Mouse (Mus musculus): Measurements from ENCODE around the gene Nop16.
"Not testable (repeated sequence)": the region's sequence is repeated elsewhere in the genome, so short reads cannot be mapped to it uniquely, and the experiment has no call there.

The Nop16 gene

GRCm38 (mm10) chr13:54589996-54590951 is at the start of gene Nop16, which contains the start of gene Higd2a:
Gene Nop16, minus strand, starts transcription at chr13:54590090.
Gene Higd2a, plus strand, starts transcription at chr13:54590207.
- DNase-seq (ENCODE audit: low read depth), result peak; percentile 100

GRCm38 (mm10) chr13:54635011-54635410 is 45.1 kb upstream of the Nop16 start:
- no peak for DNase-seq (ENCODE audit: low read depth)

GRCm38 (mm10) chr13:54632731-54633277 is 42.9 kb upstream of the Nop16 start:
- DNase-seq (ENCODE audit: low read depth), result no peak

- no peak for DNase-seq (ENCODE audit: low read depth)
Observed at GRCm38 (mm10) chr13:54629128-54629527, 39.2 kb upstream of the Nop16 start.

GRCm38 (mm10) chr13:54621960-54622521 is 32.2 kb upstream of the Nop16 start:
- DNase-seq (ENCODE audit: low read depth), result peak; percentile 69

- DNase-seq (ENCODE audit: low read depth), result peak; percentile 98
Observed at GRCm38 (mm10) chr13:54621155-54621932, 31.5 kb upstream of the Nop16 start, which contains the start of gene Faf2. Gene Faf2, plus strand, starts transcription at chr13:54621784.

- DNase-seq (ENCODE audit: low read depth), result peak; percentile 38
Observed at GRCm38 (mm10) chr13:54616998-54617397, 27.1 kb upstream of the Nop16 start.

GRCm38 (mm10) chr13:54616307-54616706 is 26.4 kb upstream of the Nop16 start:
- DNase-seq (ENCODE audit: low read depth), result no peak

GRCm38 (mm10) chr13:54613141-54613540 is 23.3 kb upstream of the Nop16 start:
- not testable (repeated sequence) for DNase-seq (ENCODE audit: low read depth)

GRCm38 (mm10) chr13:54610972-54611754 is 21.3 kb upstream of the Nop16 start, which contains the start of gene Cltb:
Gene Cltb, minus strand, starts transcription at chr13:54611344.
- DNase-seq (ENCODE audit: low read depth), result peak; percentile 81

GRCm38 (mm10) chr13:54610613-54610971 is 20.7 kb upstream of the Nop16 start:
- no peak for DNase-seq (ENCODE audit: low read depth)

- no peak for DNase-seq (ENCODE audit: low read depth)
Observed at GRCm38 (mm10) chr13:54609301-54609700, 19.4 kb upstream of the Nop16 start.

GRCm38 (mm10) chr13:54608666-54609065 is 18.8 kb upstream of the Nop16 start:
- DNase-seq (ENCODE audit: low read depth), result no peak

- no peak for DNase-seq (ENCODE audit: low read depth)
Observed at GRCm38 (mm10) chr13:54608002-54608401, 18.1 kb upstream of the Nop16 start.

- no peak for DNase-seq (ENCODE audit: low read depth)
Observed at GRCm38 (mm10) chr13:54607204-54607603, 17.3 kb upstream of the Nop16 start.

- DNase-seq (ENCODE audit: low read depth), result no peak
Observed at GRCm38 (mm10) chr13:54605426-54605825, 15.5 kb upstream of the Nop16 start.

GRCm38 (mm10) chr13:54604221-54604620 is 14.3 kb upstream of the Nop16 start:
- DNase-seq (ENCODE audit: low read depth), result no peak

- no peak for DNase-seq (ENCODE audit: low read depth)
Observed at GRCm38 (mm10) chr13:54603501-54603900, 13.6 kb upstream of the Nop16 start.

- DNase-seq (ENCODE audit: low read depth), result no peak
Observed at GRCm38 (mm10) chr13:54602639-54603111, 12.8 kb upstream of the Nop16 start.

- no peak for DNase-seq (ENCODE audit: low read depth)
Observed at GRCm38 (mm10) chr13:54598622-54599143, 8.8 kb upstream of the Nop16 start.

- DNase-seq (ENCODE audit: low read depth), result no peak
Observed at GRCm38 (mm10) chr13:54596870-54597269, 7.0 kb upstream of the Nop16 start.
